Mouse (Mus musculus) cortical plate, adult 2 months (tissue): ENCODE data around the gene Bmp2k.

ENCODE experiments used
- CTCF ChIP-seq: fragments of 200-500 bp; IDR thresholded peaks from 2 replicates; pipeline ENCODE4 v1.5.1; 2011; ENCODE audit warnings: mild to moderate bottlenecking, control low read depth, low read length; ENCODE audit not compliant: insufficient read depth; ENCODE audit errors: extremely low read depth
- POLR2A ChIP-seq: fragments of 200-500 bp; IDR thresholded peaks from 2 replicates; pipeline ENCODE4 v1.6.1; 2011; ENCODE audit warnings: mild to moderate bottlenecking, low read length, control low read depth; ENCODE audit not compliant: insufficient read depth; ENCODE audit errors: extremely low read depth

DNA sequence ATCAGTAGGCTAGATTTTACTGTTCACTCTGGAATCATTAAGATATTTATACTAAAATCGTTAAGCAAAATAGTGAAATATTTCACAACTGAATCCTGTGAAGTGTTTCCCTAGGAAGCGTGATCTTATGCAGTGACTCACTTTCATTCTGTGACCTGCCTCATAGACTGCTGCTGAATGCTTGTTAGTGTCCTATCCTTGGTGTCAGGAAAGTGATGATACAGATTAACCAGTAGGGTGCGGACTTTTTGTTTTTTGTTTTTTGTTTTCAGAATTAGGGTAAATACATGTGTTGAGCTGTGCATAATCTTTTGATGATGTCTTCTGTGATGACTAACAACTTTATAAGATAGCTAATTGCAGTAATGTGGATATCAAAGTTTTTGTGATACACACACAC is 9.4 kb downstream of the Bmp2k start:
- TF ChIP-seq CTCF (no peak), POLR2A (no peak)
